ENCODE assay signal across 1 mouse cellular context in the genomic region with DNA sequence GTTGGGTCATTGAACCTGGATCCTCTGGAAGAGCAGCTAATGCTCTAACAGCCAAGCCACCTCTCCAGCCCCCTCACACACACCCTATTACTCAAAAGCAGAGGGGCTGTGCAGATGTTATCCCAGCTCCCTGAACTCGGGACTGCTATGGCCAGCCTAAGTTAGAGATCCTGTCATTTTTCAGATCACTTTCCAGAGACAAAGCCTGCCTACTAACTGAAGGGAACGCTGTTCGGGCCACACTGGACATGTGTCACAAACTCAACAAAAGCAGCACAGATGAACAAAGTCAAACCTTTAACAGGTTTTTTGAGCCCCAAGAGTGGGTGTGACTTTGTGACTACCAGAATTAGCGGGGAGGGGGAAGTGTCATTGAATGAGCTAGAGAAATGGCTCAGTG.
TF ChIP-seq lines count a peak whose summit lies in the region.

No protein-coding gene starts in this region.

TF ChIP-seq in CH12.LX, 34 proteins besides CTCF, POLR2A, EP300 and RAD21:
- TF ChIP-seq POLR2AphosphoS2 (IDR thresholded peaks at IDR 0.05; ENCODE audit: low read depth, low read length) (peak; percentile 47; the same call in 1 of the 2 replicates), MAX (IDR thresholded peaks at IDR 0.05; ENCODE audit: low read length) (no peak)
